Mouse (Mus musculus) embryonic fibroblast, embryonic 13.5 days (primary cell): ENCODE data around the gene Stom. TPM values are rescaled to one million over a fixed set of nuclear protein-coding genes. Genes with fewer than 3 reads are reported as not detected.

Source experiments
- H3K27ac ChIP-seq: 2 replicates; pipeline ENCODE4 v1.5.1; 2012; ENCODE audit warnings: low read length, control low read depth, inconsistent platforms; ENCODE audit not compliant: insufficient read depth
- H3K4me1 ChIP-seq: 2 replicates; pipeline ENCODE4 v1.6.1; 2011; ENCODE audit warnings: low read length; ENCODE audit not compliant: control insufficient read depth, insufficient read depth
- H3K4me3 ChIP-seq: 2 replicates; pipeline ENCODE4 v1.5.1; 2011; ENCODE audit warnings: mild to moderate bottlenecking, control low read depth, low read length; ENCODE audit not compliant: insufficient read depth
- CTCF ChIP-seq: IDR thresholded peaks from 2 replicates; pipeline ENCODE4 v1.5.1; 2011; ENCODE audit warnings: mild to moderate bottlenecking, control low read depth, low read length, moderate library complexity, borderline replicate concordance; ENCODE audit not compliant: insufficient read depth
- POLR2A ChIP-seq: IDR thresholded peaks from 2 replicates; pipeline ENCODE4 v1.6.1; 2011; ENCODE audit warnings: low read depth, mild to moderate bottlenecking, control low read depth, low read length, moderate library complexity
- polyA plus RNA-seq: library from polyadenylated mRNA; stranded (reverse); fragments of >200 nt; gene quantifications from 2 replicates; pipeline ENCODE4 v1.2.4, GENCODE M21; 2011; ENCODE audit warnings: low read depth; ENCODE audit not compliant: missing spikeins, insufficient read length

Stom gene
- polyA plus RNA-seq, 1 experiment = 36.2 TPM

- Histone ChIP-seq H3K4me3 (no peak overlapping the region), H3K27ac (no peak overlapping the region), H3K4me1 (no peaks in the 10 kb centered on the region)
- TF ChIP-seq CTCF (no peak), POLR2A (no peak)
Measured at GRCm38 (mm10) chr2:35320399-35320798, 16.4 kb downstream of the Stom start.

GRCm38 (mm10) chr2:35318405-35318804, 18.4 kb downstream of the Stom start:
- no peak for TF ChIP-seq CTCF
- no peak for TF ChIP-seq POLR2A
- Histone ChIP-seq H3K4me3 (no peak overlapping the region), H3K27ac (no peak overlapping the region), H3K4me1 (no peaks in the 10 kb centered on the region)

GRCm38 (mm10) chr2:35317604-35318003, 19.2 kb downstream of the Stom start:
- no peak for TF ChIP-seq CTCF
- no peak for TF ChIP-seq POLR2A
- H3K4me3 ChIP-seq = no peak overlapping the region
- no peak overlapping the region for H3K27ac ChIP-seq
- no peaks in the 10 kb centered on the region for H3K4me1 ChIP-seq

- H3K27ac ChIP-seq = no peak overlapping the region
- TF ChIP-seq CTCF (no peak), POLR2A (no peak)
- H3K4me1 ChIP-seq = no peaks in the 10 kb centered on the region
- H3K4me3 ChIP-seq = no peak overlapping the region
Measured at GRCm38 (mm10) chr2:35314300-35314699, 22.5 kb downstream of the Stom start.

GRCm38 (mm10) chr2:35309906-35310493, 26.8 kb downstream of the Stom start:
- Histone ChIP-seq H3K4me1 (no peaks in the 10 kb centered on the region), H3K27ac (no peak overlapping the region), H3K4me3 (no peak overlapping the region)
- TF ChIP-seq POLR2A (no peak), CTCF (no peak)

GRCm38 (mm10) chr2:35308166-35308565, 28.6 kb downstream of the Stom start:
- no peak for TF ChIP-seq CTCF
- TF ChIP-seq POLR2A = no peak
- Histone ChIP-seq H3K27ac (no peak overlapping the region), H3K4me1 (no peaks in the 10 kb centered on the region), H3K4me3 (no peak overlapping the region)

GRCm38 (mm10) chr2:35302049-35302885, 34.5 kb downstream of the Stom start:
- no peak for TF ChIP-seq CTCF
- no peak for TF ChIP-seq POLR2A
- Histone ChIP-seq H3K4me1 (no peaks in the 10 kb centered on the region), H3K4me3 (no peak overlapping the region), H3K27ac (no peak overlapping the region)

- H3K27ac ChIP-seq = no peak overlapping the region
- no peak for TF ChIP-seq POLR2A
- TF ChIP-seq CTCF = no peak
- no peak overlapping the region for H3K4me3 ChIP-seq
- H3K4me1 ChIP-seq = no peaks in the 10 kb centered on the region
Measured at GRCm38 (mm10) chr2:35299437-35299836, 37.3 kb downstream of the Stom start.

GRCm38 (mm10) chr2:35297703-35298332, 39.0 kb downstream of the Stom start:
- no peaks in the 10 kb centered on the region for H3K4me1 ChIP-seq
- H3K4me3 ChIP-seq = no peak overlapping the region
- no peak overlapping the region for H3K27ac ChIP-seq
- TF ChIP-seq POLR2A (no peak), CTCF (peak; percentile 98)

- no peaks in the 10 kb centered on the region for H3K4me1 ChIP-seq
- no peak overlapping the region for H3K27ac ChIP-seq
- no peak for TF ChIP-seq POLR2A
- TF ChIP-seq CTCF = no peak
- no peak overlapping the region for H3K4me3 ChIP-seq
Measured at GRCm38 (mm10) chr2:35293291-35293690, 43.5 kb downstream of the Stom start.
